Mouse (Mus musculus): ENCODE results near the gene Ntm. TPM values are rescaled to one million over a fixed set of nuclear protein-coding genes. Genes with fewer than 3 reads are reported as not detected.

The Ntm gene
- polyA plus RNA-seq, 1 experiment = not detected

GRCm38 (mm10) chr9:29288003-29288704 lies 674.8 kb downstream of the Ntm start:
- Histone ChIP-seq H3K79me2 (ENCODE audit: control insufficient read depth, insufficient read depth) (no peaks in the 10 kb centered on the region), H3ac (ENCODE audit: control insufficient read depth, insufficient read length) (no peak overlapping the region), H3K27me3 (ENCODE audit: control insufficient read depth, insufficient read depth, insufficient read length) (no peaks in the 10 kb centered on the region), H3K4me3 (no peak overlapping the region), H3K4me2 (ENCODE audit: low read depth) (no peak overlapping the region), H3K36me3 (ENCODE audit: control insufficient read depth, insufficient read depth) (no peaks in the 10 kb centered on the region)
- TF ChIP-seq USF1 (IDR thresholded peaks at IDR 0.05; ENCODE audit: low read depth) (no peak), POLR2AphosphoS2 (IDR thresholded peaks at IDR 0.05; ENCODE audit: insufficient read length, low read depth) (no peak), REST (IDR thresholded peaks at IDR 0.05; ENCODE audit: insufficient read depth, insufficient read length) (no peak), CEBPB (IDR thresholded peaks at IDR 0.05; ENCODE audit: insufficient read depth, poor library complexity, severe bottlenecking) (no peak), POLR2A (IDR thresholded peaks at IDR 0.05; ENCODE audit: insufficient read length, low read depth) (no peak), MYOG (IDR thresholded peaks at IDR 0.05; ENCODE audit: control insufficient read depth in 1 of 3, insufficient read depth in 1 of 3, insufficient read length in 2 of 3, low read depth in 2 of 3) (no peak), TCF3 (IDR thresholded peaks at IDR 0.05; ENCODE audit: insufficient read length, low read depth) (no peak), TCF12 (IDR thresholded peaks at IDR 0.05; ENCODE audit: insufficient read depth, poor library complexity, severe bottlenecking) (no peak), MYOD1 (IDR thresholded peaks at IDR 0.05; ENCODE audit: control insufficient read depth in 1 of 3, insufficient read length in 2 of 3, low read depth in 2 of 3) (no peak), SRF (IDR thresholded peaks at IDR 0.05; ENCODE audit: control insufficient read depth, insufficient read length, low read depth) (no peak), MAX (IDR thresholded peaks at IDR 0.05; ENCODE audit: low read depth) (no peak), E2F4 (IDR thresholded peaks at IDR 0.05; ENCODE audit: insufficient read depth) (no peak)

DNA sequence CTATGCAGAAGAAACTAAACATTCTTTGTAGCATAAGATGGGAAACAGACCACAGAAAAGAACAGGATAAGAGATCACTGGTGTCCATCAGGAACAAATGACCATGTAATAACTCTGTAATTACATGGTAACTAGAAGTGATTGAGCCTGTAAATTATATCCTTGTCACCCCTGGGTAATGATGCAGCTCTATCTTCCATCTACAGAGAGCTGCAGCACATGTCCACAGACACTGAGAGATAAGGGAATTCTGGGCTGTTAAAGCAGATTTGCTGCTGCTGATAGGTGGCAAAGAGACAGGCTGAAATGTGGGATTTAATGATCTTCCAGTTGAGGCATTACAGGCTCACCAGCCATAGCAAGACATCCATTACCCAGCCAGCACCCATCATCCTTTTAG lies 677.8 kb downstream of the Ntm start:
- Histone ChIP-seq H3K79me2 (ENCODE audit: control insufficient read depth, insufficient read depth) (no peaks in the 10 kb centered on the region), H3K4me2 (ENCODE audit: low read depth) (no peak overlapping the region), H3ac (ENCODE audit: control insufficient read depth, insufficient read length) (no peak overlapping the region), H3K36me3 (ENCODE audit: control insufficient read depth, insufficient read depth) (no peaks in the 10 kb centered on the region), H3K27me3 (ENCODE audit: control insufficient read depth, insufficient read depth, insufficient read length) (no peaks in the 10 kb centered on the region), H3K4me3 (no peak overlapping the region)
- TF ChIP-seq TCF12 (IDR thresholded peaks at IDR 0.05; ENCODE audit: insufficient read depth, poor library complexity, severe bottlenecking) (no peak), USF1 (IDR thresholded peaks at IDR 0.05; ENCODE audit: low read depth) (no peak), MYOD1 (IDR thresholded peaks at IDR 0.05; ENCODE audit: control insufficient read depth in 1 of 3, insufficient read length in 2 of 3, low read depth in 2 of 3) (no peak), POLR2A (IDR thresholded peaks at IDR 0.05; ENCODE audit: insufficient read length, low read depth) (no peak), MYOG (IDR thresholded peaks at IDR 0.05; ENCODE audit: control insufficient read depth in 1 of 3, insufficient read depth in 1 of 3, insufficient read length in 2 of 3, low read depth in 2 of 3) (no peak), POLR2AphosphoS2 (IDR thresholded peaks at IDR 0.05; ENCODE audit: insufficient read length, low read depth) (no peak), E2F4 (IDR thresholded peaks at IDR 0.05; ENCODE audit: insufficient read depth) (no peak), TCF3 (IDR thresholded peaks at IDR 0.05; ENCODE audit: insufficient read length, low read depth) (no peak), MAX (IDR thresholded peaks at IDR 0.05; ENCODE audit: low read depth) (no peak), REST (IDR thresholded peaks at IDR 0.05; ENCODE audit: insufficient read depth, insufficient read length) (no peak), SRF (IDR thresholded peaks at IDR 0.05; ENCODE audit: control insufficient read depth, insufficient read length, low read depth) (no peak), CEBPB (IDR thresholded peaks at IDR 0.05; ENCODE audit: insufficient read depth, poor library complexity, severe bottlenecking) (no peak)

DNA sequence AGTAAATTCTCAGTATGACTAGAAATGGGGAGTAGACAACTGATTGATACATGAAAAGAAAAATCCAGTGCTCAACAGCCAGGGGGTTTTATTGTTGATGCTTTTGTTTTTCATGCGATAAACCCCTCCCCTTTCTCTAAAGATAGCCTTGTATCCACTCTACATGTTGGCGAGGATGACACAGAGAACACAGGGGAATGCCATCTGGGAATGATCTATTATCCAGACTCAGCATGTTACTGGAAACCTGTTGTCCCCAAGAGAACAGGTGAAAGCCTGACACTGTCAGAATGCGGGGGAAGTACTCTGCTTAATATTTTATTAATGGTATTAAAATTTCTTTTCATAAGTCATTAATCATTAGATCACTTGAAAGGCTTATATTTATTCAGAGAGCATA lies 690.1 kb downstream of the Ntm start:
- Histone ChIP-seq H3K4me3 (no peak overlapping the region), H3K4me2 (ENCODE audit: low read depth) (no peak overlapping the region), H3K36me3 (ENCODE audit: control insufficient read depth, insufficient read depth) (no peaks in the 10 kb centered on the region), H3ac (ENCODE audit: control insufficient read depth, insufficient read length) (no peak overlapping the region), H3K79me2 (ENCODE audit: control insufficient read depth, insufficient read depth) (no peaks in the 10 kb centered on the region), H3K27me3 (ENCODE audit: control insufficient read depth, insufficient read depth, insufficient read length) (no peaks in the 10 kb centered on the region)
- TF ChIP-seq REST (IDR thresholded peaks at IDR 0.05; ENCODE audit: insufficient read depth, insufficient read length) (no peak), POLR2A (IDR thresholded peaks at IDR 0.05; ENCODE audit: insufficient read length, low read depth) (no peak), MYOD1 (IDR thresholded peaks at IDR 0.05; ENCODE audit: control insufficient read depth in 1 of 3, insufficient read length in 2 of 3, low read depth in 2 of 3) (no peak), MAX (IDR thresholded peaks at IDR 0.05; ENCODE audit: low read depth) (no peak)

DNA sequence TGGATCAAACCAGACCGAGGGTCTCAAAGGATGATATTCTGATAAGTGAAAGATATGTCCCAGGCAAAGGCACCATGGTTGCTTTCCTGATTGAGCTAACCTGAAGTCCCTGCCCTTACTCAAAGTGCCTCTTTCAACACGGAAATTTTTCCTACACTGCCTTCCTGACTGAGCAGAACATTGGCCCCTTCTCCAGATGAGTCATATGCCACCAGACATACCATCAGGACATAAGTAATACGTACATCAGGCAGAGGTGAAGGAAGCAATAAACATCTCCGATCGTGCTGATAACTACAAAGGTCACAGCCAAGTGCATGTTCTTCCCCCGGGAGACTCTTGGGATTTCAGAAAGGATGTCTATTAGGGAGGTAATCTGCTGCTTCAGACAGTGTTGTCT lies 693.0 kb downstream of the Ntm start:
- H3K4me2 ChIP-seq (ENCODE audit: low read depth) = no peak overlapping the region
- no peak for TF ChIP-seq TCF12 (IDR thresholded peaks at IDR 0.05; ENCODE audit: insufficient read depth, poor library complexity, severe bottlenecking)
- no peak for TF ChIP-seq TCF3 (IDR thresholded peaks at IDR 0.05; ENCODE audit: insufficient read length, low read depth)
- no peak for TF ChIP-seq MAX (IDR thresholded peaks at IDR 0.05; ENCODE audit: low read depth)
- no peak for TF ChIP-seq CEBPB (IDR thresholded peaks at IDR 0.05; ENCODE audit: insufficient read depth, poor library complexity, severe bottlenecking)
- no peak for TF ChIP-seq MYOD1 (IDR thresholded peaks at IDR 0.05; ENCODE audit: control insufficient read depth in 1 of 3, insufficient read length in 2 of 3, low read depth in 2 of 3)
- no peak for TF ChIP-seq POLR2AphosphoS2 (IDR thresholded peaks at IDR 0.05; ENCODE audit: insufficient read length, low read depth)
- no peak for TF ChIP-seq MYOG (IDR thresholded peaks at IDR 0.05; ENCODE audit: control insufficient read depth in 1 of 3, insufficient read depth in 1 of 3, insufficient read length in 2 of 3, low read depth in 2 of 3)
- TF ChIP-seq E2F4 (IDR thresholded peaks at IDR 0.05; ENCODE audit: insufficient read depth) = no peak
- TF ChIP-seq USF1 (IDR thresholded peaks at IDR 0.05; ENCODE audit: low read depth) = no peak
- no peak for TF ChIP-seq POLR2A (IDR thresholded peaks at IDR 0.05; ENCODE audit: insufficient read length, low read depth)
- no peak for TF ChIP-seq REST (IDR thresholded peaks at IDR 0.05; ENCODE audit: insufficient read depth, insufficient read length)
- TF ChIP-seq SRF (IDR thresholded peaks at IDR 0.05; ENCODE audit: control insufficient read depth, insufficient read length, low read depth) = no peak
- no peak overlapping the region for H3ac ChIP-seq (ENCODE audit: control insufficient read depth, insufficient read length)
- H3K79me2 ChIP-seq (ENCODE audit: control insufficient read depth, insufficient read depth) = no peaks in the 10 kb centered on the region
- H3K4me3 ChIP-seq = no peak overlapping the region
- no peaks in the 10 kb centered on the region for H3K36me3 ChIP-seq (ENCODE audit: control insufficient read depth, insufficient read depth)
- no peaks in the 10 kb centered on the region for H3K27me3 ChIP-seq (ENCODE audit: control insufficient read depth, insufficient read depth, insufficient read length)
